Mouse (Mus musculus) lung, postnatal 0 days (tissue): ENCODE data around the gene B3galt2.

ENCODE experiments used
- CTCF ChIP-seq: IDR thresholded peaks from 2 replicates; pipeline ENCODE4 v1.5.1; 2016; ENCODE audit warnings: antibody characterized with exemption, mild to moderate bottlenecking
- EP300 ChIP-seq: IDR thresholded peaks from 2 replicates; pipeline ENCODE4 v1.6.1; 2016; ENCODE audit warnings: antibody characterized with exemption, mild to moderate bottlenecking, control low read depth

- TF ChIP-seq CTCF = no peak
- no peak for TF ChIP-seq EP300
Observed at GRCm38 (mm10) chr1:143619760-143620159, 20.7 kb upstream of the B3galt2 start.
